Mouse (Mus musculus): ENCODE measurements around the gene Gstt3.

- TF ChIP-seq POLR2A (IDR thresholded peaks at IDR 0.05; ENCODE audit: insufficient read length, low read depth) (no peak), USF1 (IDR thresholded peaks at IDR 0.05; ENCODE audit: low read depth) (no peak), REST (IDR thresholded peaks at IDR 0.05; ENCODE audit: insufficient read depth, insufficient read length) (no peak), TCF3 (IDR thresholded peaks at IDR 0.05; ENCODE audit: insufficient read length, low read depth) (no peak), MYOG (IDR thresholded peaks at IDR 0.05; ENCODE audit: control insufficient read depth in 1 of 3, insufficient read depth in 1 of 3, insufficient read length in 2 of 3, low read depth in 2 of 3) (no peak), E2F4 (IDR thresholded peaks at IDR 0.05; ENCODE audit: insufficient read depth) (no peak), POLR2AphosphoS2 (IDR thresholded peaks at IDR 0.05; ENCODE audit: insufficient read length, low read depth) (no peak), TCF12 (IDR thresholded peaks at IDR 0.05; ENCODE audit: insufficient read depth, poor library complexity, severe bottlenecking) (no peak), SRF (IDR thresholded peaks at IDR 0.05; ENCODE audit: control insufficient read depth, insufficient read length, low read depth) (no peak), MYOD1 (IDR thresholded peaks at IDR 0.05; ENCODE audit: control insufficient read depth in 1 of 3, insufficient read length in 2 of 3, low read depth in 2 of 3) (no peak), MAX (IDR thresholded peaks at IDR 0.05; ENCODE audit: low read depth) (no peak)
Observed at GRCm38 (mm10) chr10:75740866-75741265, 40.3 kb downstream of the Gstt3 start.
